Mouse (Mus musculus) brain, embryonic 14.5 days (tissue): ENCODE measurements around the gene Ttc28.

Source experiments
- CTCF ChIP-seq: fragments of 200-500 bp; IDR thresholded peaks from 2 replicates; pipeline ENCODE4 v1.5.1; 2012; ENCODE audit warnings: inconsistent platforms, mild to moderate bottlenecking, moderate library complexity, borderline replicate concordance; ENCODE audit not compliant: insufficient read depth, insufficient read length; ENCODE audit errors: extremely low read depth
- POLR2A ChIP-seq: fragments of 200-500 bp; IDR thresholded peaks from 2 replicates; pipeline ENCODE4 v1.6.1; 2012; ENCODE audit warnings: mild to moderate bottlenecking, inconsistent platforms, borderline replicate concordance; ENCODE audit not compliant: poor library complexity, insufficient read depth, insufficient read length, severe bottlenecking; ENCODE audit errors: extremely low read depth

DNA sequence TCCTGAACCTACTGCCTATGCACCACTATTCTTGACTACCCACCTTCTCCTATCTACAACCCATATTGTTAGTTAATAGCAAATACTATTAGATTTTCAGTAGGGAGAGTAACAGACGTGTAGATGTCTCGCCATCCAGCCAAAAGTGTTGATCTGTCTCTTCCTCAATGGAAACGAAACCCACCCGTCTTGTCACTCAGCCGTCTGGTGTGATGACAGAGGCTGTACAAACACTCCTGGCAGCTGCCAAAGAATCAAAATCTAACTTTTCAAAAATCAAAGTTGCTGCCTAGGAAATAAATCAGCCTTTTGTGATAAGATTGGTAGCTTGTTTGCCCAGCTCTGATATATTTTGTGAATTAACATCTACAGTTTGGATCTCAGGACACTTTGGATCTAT, 123.6 kb downstream of the Ttc28 start:
- TF ChIP-seq POLR2A, result no peak
- no peak for TF ChIP-seq CTCF
